23 mouse cellular contexts compared by ENCODE assay signal in the genomic region with DNA sequence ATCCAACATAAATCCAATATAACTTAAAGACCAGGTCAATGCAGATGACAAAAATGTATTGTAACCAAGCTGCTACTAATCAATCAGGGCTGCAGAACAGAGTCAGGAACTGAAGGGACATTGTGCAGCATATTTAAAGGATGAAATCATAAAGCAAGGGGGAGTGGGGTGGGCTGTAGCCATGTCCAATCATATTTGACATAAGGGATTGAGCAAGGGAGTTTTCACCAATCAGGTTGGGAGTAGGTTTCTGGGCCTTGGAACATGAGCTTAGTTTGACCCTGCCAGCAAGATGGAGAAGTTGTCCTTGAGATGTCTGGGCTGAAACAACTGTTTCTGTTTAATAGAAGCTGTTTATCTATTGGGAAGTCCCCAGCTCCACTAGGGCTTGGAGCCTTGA. TPM values are rescaled to one million over a fixed set of nuclear protein-coding genes. Genes with fewer than 3 reads are reported as not detected.
DNase-seq lines count a peak whose midpoint lies in the region.
"Had no signal": no experiment of that assay in that cellular context is flagged by ENCODE, and none has a peak within 500 bp of the region (broad histone marks: within the 10 kb centered on the region; RNA-seq: fewer than 3 reads in every experiment).

Gene Akr1cl, minus strand, starts transcription at position 119 of the 400 bp plus-strand sequence.

- DNase-seq in lung, postnatal 10 days: peak; percentile 16
- DNase-seq in lung, postnatal 36 days: no peak
- peak; percentile 88 for DNase-seq in adrenal gland, adult 2 months
- peak; percentile 63 to 66 for DNase-seq in adrenal gland, postnatal 36 days
- DNase-seq in heart, postnatal 36 days: no peak
- DNase-seq in cerebellum, postnatal 4 days (ENCODE audit: low spot score in 2 of 2): no peak
- no peak for DNase-seq in cerebellum, adult 18-20 months
- DNase-seq: cerebellum, adult 11-12 months; cerebellum, postnatal 10 days; forebrain, postnatal 0 days; gastrocnemius, postnatal 25 days; kidney, adult 2 months; kidney, postnatal 36 days; layer of hippocampus, postnatal 36 days; lung, adult 2 months; retina, postnatal 1 day; right cerebral cortex, postnatal 25 days; thymus, adult 2 months; thymus, postnatal 4 days had no signal

- intact Hi-C loops in heart, postnatal 36 days (cut with DNase I): no loop called here

RNA-seq across cellular contexts. Expression of gene Akr1cl, which starts in this region (rescaled TPM):
- 100 to 1,000 TPM; 844 to 986 TPM for total RNA-seq in adrenal gland, adult 2 months (2021)
- 169 and 242 TPM in 2 replicates for polyA plus RNA-seq in adrenal gland, adult 2 months (2012; rRNA removed)
- total RNA-seq in adrenal gland, postnatal 36 days (2021): 1,000 to 10,000 TPM in 1 of 2 experiments, 100 to 1,000 TPM in 1; 477 to 1,743 TPM
- total RNA-seq in heart, postnatal 36 days (2021): not detected
- total RNA-seq: forebrain, postnatal 0 days; gastrocnemius, postnatal 25 days; heart, postnatal 25 days; hindbrain, postnatal 0 days; layer of hippocampus, adult 2 months; layer of hippocampus, postnatal 36 days had no signal
- polyA plus RNA-seq: cortical plate, adult 2 months; forebrain, postnatal 0 days; lung, adult 2 months had no signal

Comparison
In these comparisons a context has a peak if more than half of its experiments do, and no peak if none do; other contexts are left out.
1. RNA of gene Akr1cl (total RNA-seq): 477 to 1,743 TPM in adrenal gland, postnatal 36 days and 844 to 986 TPM in adrenal gland, adult 2 months; not detected in heart, postnatal 36 days; every median in the first group is over 100 times any median in the second.
2. DNase-seq: peak in lung, postnatal 10 days (single experiment), adrenal gland, adult 2 months (single experiment) and adrenal gland, postnatal 36 days (2 of 2); none in lung, postnatal 36 days (single experiment), heart, postnatal 36 days (0 of 2), cerebellum, postnatal 4 days (0 of 2) and cerebellum, adult 18-20 months (0 of 2).